Mouse (Mus musculus) CD8-positive naive resting alpha-beta T cell, adult 2 months (primary cell): Measurements from ENCODE around the gene Gm826.

Source experiments
- DNase-seq, 2 experiments: peaks; one replicate each; pipeline ENCODE4 v3.0.0; 2022; ENCODE audit warnings: low read depth in 2 of 2, low spot score in 2 of 2

Gene Gm826

DNA sequence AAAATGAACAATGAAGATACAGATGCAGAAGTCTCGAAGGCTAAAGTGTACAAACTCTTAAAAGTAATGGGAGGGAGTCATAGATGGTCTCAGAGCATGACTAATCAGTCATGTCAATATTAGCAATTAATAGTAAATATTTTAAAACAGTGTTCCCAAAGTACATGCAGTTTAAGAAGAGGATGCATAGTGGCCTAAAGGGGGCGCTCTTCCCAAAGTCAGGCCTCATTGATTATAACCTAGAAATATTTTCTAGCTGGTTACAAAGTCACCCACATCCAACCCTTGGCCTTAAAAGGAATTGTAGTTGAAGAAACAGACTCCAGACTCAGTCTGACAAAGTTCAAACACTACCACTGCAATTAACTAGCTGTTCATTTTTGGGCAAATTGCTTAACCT lies 20.4 kb upstream of the Gm826 start:
- no peak for DNase-seq

DNA sequence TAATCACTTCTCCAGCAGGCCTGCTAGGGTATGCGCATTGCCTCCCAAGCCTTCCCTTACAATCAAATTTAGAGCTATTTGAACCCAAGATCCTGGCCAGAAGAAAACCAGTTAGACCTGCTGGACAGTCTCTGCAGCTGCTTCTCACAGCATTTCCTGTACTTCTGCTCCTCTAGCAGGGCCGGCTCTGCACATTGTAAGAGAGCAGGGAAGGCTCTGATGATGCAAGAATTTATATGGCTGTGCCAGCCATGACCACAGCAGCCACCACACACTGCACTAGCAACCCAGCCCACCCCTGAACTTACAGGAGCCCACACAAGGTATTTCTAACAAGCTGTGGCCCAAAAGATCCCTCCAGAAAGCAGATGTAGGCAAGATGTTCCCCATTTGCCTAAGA lies 19.6 kb upstream of the Gm826 start:
- no peak for DNase-seq

DNA sequence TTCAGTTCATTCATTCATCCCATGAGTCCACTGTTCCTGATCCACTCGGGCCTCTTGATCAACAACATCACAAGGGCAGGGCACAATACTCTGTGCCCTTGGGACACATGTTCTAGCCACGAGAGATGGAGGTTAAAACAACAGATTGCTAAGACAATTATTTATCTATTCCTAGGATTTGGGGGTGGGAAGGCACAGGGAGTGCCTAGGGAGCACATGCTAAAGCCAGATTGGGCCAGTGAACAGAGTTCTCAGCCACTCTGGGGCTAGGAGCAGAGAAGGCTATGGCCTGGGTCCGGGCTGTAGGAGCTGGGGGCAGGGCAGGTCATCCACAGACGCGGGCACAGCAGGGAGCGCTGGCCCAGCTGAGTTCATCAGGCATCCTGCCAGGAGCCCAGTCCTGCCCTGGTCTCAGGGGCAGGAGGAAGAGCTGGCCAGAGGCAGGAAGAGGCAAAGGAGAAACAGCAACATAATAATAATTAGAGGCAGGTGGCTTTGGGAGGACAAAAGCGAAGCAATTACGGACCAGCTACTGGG lies 17.1 kb upstream of the Gm826 start:
- DNase-seq, result no peak

DNA sequence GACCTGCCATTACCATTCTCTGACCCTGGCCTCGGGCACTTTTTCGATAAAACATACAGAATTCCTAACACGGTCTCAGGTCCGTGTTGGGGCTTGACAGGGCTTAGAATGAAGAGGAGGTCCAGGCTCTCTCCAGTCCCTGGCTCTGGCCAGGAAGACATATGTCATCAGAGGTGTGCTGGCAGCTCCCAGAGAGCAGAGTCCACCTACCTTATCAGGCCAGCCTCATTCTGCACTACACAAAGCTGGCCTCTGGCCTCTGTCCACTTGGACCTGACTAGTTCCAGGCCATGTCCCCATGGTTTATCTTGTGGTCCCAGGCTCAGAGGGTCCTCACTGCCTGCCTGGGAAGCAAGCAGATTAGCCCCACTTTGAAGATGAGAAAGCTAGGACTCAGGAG lies 15.6 kb upstream of the Gm826 start:
- no peak for DNase-seq

DNA sequence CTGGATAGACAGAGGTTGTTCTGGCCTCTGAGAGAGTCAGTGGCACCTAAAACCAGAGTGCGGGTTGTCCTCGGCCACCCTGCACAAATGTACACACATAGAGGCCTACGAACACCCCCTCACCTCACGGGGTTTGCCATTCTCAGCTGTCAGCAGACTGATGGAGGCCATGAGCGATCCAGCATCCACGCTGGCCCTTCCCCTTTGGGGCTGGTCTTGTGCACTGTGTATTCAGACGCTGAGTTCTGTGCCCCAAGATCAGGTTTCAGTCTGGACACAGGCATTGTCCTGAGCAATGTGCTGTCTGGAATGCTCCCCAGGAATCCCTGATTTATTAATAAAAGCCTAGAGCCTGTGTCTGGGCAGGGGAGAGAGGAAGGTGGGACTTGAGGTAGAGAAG lies 14.8 kb upstream of the Gm826 start:
- no peak for DNase-seq

DNA sequence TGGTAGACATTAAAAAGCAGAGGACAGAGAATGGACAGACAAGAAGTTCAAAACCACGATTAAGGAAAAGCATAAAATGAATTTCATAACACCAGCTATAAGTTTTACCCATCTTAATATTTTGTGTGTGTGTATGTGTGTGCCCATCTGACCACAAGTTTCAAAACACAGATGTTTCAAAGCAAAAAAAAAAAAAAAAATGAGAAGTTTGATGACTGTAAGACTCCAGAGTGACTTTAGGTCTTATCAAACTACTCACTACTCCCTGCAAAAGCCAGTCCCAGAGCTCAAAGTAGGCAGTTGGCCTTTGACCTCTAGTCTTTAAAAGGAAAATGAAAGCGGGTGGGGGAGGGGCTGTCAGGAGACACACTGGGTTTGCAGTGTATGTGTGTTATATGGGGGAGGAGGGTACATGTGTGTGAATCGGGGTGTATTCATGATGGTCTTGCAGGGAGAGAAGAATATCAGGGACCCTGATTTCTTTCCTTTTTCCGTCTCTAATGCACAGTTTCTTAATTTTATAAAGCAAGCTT lies 14.2 kb upstream of the Gm826 start:
- DNase-seq, result no peak

DNA sequence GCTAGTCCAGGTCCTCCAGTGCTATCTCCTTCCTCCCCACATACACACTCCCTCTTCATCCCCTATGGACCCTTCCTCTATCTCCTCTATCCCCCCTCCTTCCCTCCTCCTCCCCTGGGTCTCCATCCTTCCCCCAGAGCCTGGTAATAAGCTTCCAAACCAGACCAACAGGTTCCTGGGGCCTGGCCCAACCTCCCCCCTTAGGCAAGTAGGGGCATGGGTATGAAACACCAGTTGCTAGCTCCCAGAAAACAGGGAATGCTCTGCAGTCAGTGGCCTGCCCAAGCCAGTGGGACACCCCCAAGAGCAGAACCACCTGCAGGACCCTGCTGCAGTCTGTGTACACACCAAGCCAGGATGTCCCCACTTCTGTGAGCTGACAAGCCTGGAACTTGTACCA lies 11.7 kb upstream of the Gm826 start:
- DNase-seq, result no peak

DNA sequence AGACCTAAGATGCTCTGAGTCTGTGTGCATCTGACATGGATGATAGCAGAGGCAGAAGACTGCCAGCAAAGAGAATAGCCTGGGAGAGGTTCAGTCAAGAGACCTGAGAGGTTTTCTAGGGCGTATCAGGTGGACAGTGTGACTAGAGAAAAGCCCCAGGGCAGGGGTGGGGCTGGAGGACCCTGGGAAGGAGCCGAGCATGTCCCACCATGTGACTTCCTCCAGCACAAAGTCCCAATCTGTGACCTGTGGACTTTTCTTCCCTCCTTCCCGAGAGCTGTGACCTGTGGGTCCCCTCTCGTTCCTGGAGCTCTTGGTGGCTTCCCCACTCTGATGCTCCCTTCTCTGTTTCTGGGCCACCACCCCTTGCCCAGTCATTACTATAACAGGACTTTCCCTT lies 6.2 kb upstream of the Gm826 start:
- DNase-seq, result no peak

DNA sequence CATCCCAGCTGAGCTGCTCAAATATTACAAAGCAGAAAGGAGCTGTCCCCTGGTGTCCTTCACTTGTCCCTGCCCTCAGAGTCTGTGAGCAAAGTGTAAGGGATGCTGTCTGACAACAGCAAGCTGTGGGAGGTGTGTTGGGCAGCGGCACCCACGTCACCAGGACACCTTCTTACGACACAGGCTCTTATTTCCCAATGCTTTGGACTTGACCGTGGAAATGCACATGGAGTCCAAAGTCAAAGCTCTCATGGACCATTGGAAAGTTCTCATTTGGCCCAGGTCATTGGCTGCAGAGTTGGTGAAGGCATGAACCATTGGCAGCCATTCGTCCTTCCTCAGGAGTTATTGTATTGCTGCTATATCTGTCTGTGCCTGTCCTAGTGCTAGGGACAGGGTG lies 5.6 kb upstream of the Gm826 start:
- DNase-seq, result no peak

DNA sequence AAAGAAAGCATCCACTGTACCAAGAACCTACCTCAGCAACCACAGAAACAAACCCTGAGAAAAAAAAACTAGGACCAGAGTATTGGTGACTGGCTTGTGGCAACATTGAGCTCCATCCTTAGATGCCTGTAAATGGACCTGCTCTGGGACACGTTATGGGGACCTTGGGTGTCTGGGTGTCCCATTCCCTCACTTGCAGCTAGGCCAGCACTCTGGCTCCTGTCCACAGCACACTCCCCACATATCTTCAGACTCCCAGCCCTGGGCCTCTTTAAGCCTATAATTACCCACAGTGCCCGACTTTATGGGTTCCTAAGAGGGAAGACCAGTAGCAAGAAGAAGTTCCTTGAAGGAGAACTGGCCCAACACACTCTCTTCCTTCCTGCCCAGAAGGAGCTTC lies 2.1 kb upstream of the Gm826 start:
- DNase-seq, result no peak

DNA sequence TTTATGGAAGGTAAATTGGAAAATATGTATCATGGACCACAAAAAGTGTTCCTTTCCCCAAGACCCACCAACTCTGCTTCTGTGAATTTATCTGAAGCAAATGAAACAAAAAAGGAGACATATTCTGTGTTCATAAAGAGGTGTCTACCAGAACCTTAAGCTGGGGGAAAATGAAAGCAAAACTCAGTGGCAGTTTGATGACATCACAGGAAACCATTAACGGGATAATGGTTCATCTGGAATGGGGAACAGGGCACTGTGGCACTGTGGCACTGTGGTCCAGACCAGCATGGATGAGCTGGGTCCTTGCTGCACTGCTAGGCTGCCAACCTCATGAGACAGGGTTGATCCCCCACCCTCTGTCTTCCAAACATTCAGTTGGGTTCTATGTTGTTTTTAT lies 1.1 kb upstream of the Gm826 start:
- no peak for DNase-seq

DNA sequence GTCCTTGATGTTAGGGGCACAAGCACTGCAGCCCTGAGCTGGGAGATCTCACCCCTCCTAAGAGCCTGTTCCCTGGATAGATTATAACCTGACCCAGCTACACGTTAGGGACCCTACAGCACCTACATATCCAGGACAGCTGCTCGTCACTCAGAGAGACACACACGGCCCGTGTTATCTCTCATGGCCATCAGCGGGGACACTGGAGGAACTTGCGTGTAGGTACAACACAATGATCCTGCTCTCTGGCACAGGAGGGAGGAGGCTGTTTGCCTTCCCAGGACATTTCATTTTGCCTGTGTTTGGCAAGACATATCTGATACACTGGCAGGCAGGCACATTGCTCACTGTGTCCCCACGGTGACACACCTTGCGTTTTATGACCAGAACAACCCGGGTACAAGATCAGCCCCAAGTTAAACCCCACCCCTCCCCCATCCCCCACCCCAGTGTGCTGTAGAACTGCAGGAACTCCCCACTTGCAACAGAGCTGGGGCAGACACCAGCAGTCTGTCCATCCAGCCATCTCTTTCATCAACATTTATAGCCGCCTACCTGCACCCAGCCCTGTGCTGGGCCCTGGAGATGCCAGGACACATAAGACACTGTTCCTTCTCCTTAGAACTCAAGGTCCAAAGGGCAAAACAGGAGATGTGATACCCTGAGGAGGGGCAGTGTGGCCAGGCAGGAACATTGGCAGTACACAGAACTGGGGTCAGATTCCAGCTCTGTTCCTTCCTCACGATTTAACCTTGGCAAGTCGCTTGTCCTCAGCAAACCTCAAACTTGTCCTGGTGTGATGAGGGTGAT lies 1.2 kb downstream of the Gm826 start:
- DNase-seq, result no peak

DNA sequence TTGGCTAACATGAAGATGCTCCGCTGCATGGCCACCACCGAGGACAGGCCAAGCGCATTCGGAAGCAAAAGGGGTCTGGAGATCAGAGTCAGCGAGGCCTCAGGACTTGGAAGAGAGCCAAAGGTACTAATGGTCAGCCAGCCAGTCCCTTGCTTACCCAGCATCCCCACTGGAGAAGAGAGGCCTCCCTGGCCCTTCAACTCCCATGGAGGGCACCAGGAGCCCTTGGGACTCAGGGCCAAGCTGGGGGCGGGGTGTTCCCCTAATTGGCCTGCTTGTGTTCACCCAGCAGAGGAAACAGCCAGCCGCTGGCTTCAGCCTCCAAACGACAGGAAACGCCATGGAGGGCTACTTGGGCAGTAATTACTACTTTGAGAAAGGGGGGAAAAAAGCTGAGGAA lies 5.1 kb downstream of the Gm826 start:
- DNase-seq, result no peak

DNA sequence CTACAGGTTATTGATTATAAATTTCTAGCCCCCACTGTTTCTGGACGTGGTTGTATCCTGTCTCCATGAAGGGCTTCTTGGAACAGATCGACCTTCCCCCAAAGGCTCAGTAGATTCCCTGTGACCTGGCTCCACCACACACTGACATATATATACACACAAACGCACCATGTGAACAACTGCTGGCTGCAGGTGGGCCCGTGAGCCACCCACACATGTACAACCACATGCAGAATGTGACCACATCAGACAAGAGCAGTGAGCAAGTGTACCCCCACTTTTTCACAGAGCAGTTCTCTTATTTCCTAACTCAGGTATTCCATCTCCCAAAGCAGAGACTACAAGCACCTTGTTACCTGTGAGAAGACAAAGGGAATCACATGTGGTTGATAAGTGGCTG lies 6.2 kb downstream of the Gm826 start:
- peak in 1 of 2 experiments; percentile 22 for DNase-seq

DNA sequence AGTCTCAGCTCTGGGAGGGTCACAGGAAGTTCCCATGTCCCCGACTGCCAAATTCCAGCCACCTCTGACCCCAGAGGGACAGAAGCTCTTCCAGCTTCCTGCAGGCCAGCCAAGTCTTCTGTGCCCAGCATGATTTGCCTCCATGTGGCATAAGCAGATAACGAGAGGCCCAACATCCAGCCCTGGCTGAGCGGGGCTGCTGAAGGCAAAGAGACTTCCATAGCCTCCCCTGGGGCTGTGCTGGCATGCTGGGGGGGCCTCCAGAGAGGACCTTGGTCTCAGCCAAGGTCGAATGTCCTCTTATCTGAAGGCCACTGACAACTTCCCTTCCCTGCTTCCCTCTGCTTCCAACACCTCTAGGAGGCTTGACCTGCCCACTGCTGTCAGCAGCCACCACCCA lies 6.8 kb downstream of the Gm826 start:
- no peak for DNase-seq

DNA sequence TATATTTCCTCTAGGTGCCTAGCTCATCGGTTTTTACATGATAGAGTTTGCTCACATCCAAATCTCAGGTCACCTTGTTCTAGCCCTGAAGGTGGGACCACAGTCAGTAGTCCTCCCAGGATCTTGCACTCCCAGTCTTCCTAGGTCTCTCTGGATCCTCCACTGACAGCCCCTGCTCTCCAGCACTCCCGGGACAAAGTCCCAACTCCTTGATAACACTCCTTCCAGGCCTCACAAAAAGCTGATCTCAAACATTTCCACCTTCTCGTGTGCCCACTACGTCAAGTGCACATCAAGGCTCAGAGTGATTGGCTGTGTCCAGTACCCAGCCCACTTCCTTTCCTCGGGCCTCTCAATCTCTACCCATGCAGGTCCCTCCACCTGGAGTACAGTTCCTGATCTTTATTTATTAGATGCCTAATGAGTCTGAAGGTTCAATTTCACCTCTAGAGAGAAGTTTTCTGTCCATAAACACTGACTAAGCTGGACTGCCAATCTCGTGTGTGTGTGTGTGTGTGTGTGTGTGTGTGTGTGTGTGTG lies 8.8 kb downstream of the Gm826 start:
- DNase-seq, result no peak

DNA sequence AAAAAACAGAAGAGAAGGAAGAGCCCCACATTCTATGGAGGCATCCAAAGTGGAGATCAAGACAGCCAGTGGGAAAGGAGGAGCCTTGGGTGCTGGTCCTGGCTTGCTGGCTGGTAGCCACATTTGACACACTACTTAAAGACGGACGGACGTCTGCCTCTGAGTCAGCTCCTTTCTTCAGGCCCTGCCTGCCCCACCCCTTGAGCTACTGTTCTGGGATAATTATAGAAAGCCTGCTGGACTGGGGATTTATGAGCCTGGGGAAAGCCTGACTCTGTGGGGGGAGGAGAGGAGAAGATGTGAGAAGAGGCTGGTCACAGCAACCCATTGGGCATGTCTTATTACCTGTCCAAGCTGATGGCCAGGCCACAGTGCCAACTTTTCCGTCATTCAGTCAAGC lies 12.1 kb downstream of the Gm826 start:
- DNase-seq, result no peak

DNA sequence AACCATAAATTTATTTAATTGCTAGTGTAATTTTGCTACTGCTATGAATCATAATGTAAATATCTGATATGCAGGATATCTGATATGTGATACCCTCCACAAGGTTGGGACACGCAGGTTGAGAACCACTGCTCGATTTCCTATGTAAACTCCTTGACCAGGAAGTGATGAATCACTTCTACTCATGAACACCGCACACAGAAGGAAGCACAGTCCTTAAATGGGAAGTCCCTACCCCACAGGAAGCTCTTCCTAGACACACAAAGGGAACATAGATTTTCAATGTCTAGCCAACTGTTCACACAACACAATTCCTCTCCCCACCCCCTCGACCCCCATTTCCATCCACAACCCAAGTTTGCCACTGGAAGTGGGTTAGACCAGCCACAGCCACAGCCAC lies 15.7 kb downstream of the Gm826 start:
- no peak for DNase-seq

DNA sequence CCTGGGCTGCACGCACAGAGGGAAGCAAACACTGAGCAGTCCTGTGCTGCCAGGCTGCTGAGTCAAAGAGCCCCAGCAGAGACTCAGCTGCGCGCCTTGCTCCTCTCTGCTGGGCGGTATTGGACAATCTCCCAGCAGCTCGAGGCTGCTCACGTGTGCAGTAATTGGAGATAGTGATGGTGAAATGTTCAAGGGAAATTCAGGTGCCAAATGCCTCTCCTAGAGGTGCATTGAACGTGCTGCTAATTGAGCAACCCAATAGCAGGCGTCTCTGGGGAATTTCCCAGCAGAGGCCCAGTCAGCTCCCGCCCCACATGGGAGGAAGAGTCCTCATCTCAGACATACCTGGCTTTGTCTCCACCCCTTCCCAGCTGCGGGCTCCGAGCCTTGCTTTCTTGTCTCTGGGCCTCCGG lies 20.4 kb downstream of the Gm826 start:
- DNase-seq, result no peak

DNA sequence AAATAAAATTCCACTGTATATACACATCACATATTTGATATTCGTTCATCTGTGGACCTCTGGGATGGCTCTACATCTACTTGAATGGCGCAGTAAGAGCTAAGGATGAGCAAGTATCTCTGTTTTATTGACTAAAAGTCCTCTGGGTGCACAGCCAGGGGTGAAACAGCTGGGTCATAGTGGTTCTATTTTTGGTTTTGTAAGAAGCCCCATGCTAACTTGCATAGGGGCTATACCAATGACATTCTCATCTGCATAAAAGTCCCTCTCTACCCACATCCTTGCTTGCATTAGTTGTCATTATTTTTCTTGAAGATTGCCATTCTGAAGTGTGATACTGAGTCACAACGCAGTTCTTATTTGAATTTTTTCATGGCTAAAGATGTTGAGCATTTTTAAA lies 28.9 kb downstream of the Gm826 start:
- DNase-seq, result no peak

DNA sequence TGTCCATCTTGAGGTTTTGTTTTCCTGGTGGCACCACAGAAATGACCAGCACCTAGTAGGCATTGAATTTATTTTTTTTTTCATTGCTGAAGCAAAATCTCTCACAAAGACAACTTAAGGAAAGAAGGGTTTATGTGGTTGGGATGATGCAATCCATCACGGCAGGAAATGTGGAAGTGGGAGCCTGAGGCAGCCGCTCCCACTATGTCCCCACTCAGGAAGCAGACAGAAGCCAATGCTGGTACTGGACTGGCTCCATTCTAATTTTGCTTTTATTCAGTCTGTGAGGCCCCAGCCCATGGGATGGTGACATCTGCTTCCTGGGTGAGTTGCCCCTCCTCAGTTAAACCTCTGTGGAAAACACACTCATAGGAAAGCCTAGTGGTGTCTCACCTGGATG lies 30.0 kb downstream of the Gm826 start:
- DNase-seq, result no peak

DNA sequence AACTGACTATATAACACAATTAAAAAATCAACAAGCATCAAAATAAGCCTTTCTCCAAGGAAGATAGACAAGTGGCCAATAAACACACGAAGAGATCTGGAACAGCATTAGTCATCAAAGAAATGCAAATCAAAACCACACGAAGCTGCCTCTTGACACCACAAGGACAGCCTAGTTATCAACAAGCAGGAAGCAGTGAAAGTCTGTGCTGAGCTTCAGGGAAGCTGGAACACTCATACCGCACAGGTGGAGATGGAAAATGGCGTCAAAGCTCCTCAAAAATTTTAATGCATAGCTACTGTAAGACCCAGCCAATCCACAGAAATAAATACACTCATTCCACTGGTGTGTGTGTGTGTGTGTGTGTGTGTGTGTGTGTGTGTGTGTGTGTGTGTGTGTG lies 31.9 kb downstream of the Gm826 start:
- DNase-seq, result no peak

DNA sequence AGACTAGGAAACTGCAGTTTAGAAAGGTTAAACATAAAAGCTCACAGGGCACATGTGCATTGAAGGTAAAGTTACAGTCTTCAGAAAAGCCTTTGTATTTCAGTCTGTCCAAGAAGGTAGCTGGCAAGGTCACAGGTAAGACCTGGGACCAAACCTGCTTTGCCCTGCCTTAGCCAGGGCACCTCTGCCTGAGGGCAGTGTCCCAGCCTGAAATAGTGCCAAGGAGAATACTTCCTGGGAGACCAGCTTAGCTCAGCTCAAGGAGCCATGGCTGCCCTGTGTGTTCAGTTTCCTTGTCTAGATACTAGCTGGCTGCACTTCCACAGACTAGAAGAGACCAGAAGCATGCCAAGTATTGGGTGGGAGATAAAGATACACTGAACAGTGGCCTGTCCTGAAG lies 35.4 kb downstream of the Gm826 start:
- no peak for DNase-seq
